Mouse (Mus musculus) liver, embryonic 11.5 days (tissue): ENCODE results near the gene Kcnk16. TPM values are rescaled to one million over a fixed set of nuclear protein-coding genes. Genes with fewer than 3 reads are reported as not detected.

Source experiments
- ATAC-seq: fragments of 200-750 bp; cut with Nextera tagmentation; replicated peaks from 2 replicates; pipeline ENCODE4 v1.8.0; 2017; ENCODE audit warnings: moderate number of reproducible peaks, mild to moderate bottlenecking, moderate TSS enrichment, moderate library complexity; ENCODE audit not compliant: low FRiP score
- DNase-seq: peaks from one replicate; pipeline ENCODE4 v3.0.0-alpha.2; 2017; ENCODE audit warnings: low spot score
- H3K27ac ChIP-seq: fragments of 300-500 bp; sonication (generic); 2 replicates; pipeline ENCODE4 v1.5.1; 2014; ENCODE audit warnings: mild to moderate bottlenecking, low read depth, low read length, control low read depth
- H3K27me3 ChIP-seq: fragments of 300-500 bp; sonication (generic); replicated peaks from 2 replicates; pipeline ENCODE4 v1.6.1; 2014; ENCODE audit warnings: low read length, mixed read lengths; ENCODE audit not compliant: control insufficient read depth, insufficient read depth
- H3K36me3 ChIP-seq: fragments of 300-500 bp; sonication (generic); 2 replicates; pipeline ENCODE4 v1.6.1; 2014; ENCODE audit warnings: mild to moderate bottlenecking, low read length, moderate library complexity, mixed read lengths; ENCODE audit not compliant: control insufficient read depth, insufficient read depth
- H3K4me1 ChIP-seq: fragments of 300-500 bp; sonication (generic); replicated peaks from 2 replicates; pipeline ENCODE4 v1.6.1; 2014; ENCODE audit warnings: low read length, mixed read lengths; ENCODE audit not compliant: control insufficient read depth, insufficient read depth
- H3K4me2 ChIP-seq: fragments of 300-500 bp; sonication (generic); 2 replicates; pipeline ENCODE4 v1.6.1; 2014; ENCODE audit warnings: mild to moderate bottlenecking, control low read depth, moderate library complexity
- H3K4me3 ChIP-seq: fragments of 300-500 bp; sonication (generic); 2 replicates; pipeline ENCODE4 v1.5.1; 2014; ENCODE audit warnings: low read depth, low read length, control low read depth
- H3K9ac ChIP-seq: fragments of 300-500 bp; sonication (generic); 2 replicates; pipeline ENCODE4 v1.6.1; 2014; ENCODE audit warnings: low read depth, low read length, control low read depth
- H3K9me3 ChIP-seq: fragments of 300-500 bp; sonication (generic); 2 replicates; pipeline ENCODE4 v1.6.1; 2016; ENCODE audit warnings: low read length, inconsistent platforms, mixed read lengths; ENCODE audit not compliant: control insufficient read depth
- WGBS: fragments of 180-500 bp; shearing (Covaris S2); extraction: QIAGEN DNeasy Blood & Tissue Kit; methylation state at CpG from one replicate; pipeline ENCODE4 v1.1.7; 2014; 5-methylcytosine and 5-hydroxymethylcytosine counted together
- polyA plus RNA-seq: library from polyadenylated mRNA; unstranded; fragments of >200 nt; fragmentation: Nextera tagmentation; extraction: Ambion mirVana; gene quantifications from 2 replicates; pipeline ENCODE4 v1.2.1, GENCODE M21; 2014

Gene Kcnk16
- polyA plus RNA-seq, 1 experiment from 2014 or later = 1.9 TPM

- H3K4me1 ChIP-seq = no peaks in the 10 kb centered on the region; the same call in 1 of the 2 replicates
- no peaks in the 10 kb centered on the region for H3K9me3 ChIP-seq
- H3K36me3 ChIP-seq = no peaks in the 10 kb centered on the region
- DNase-seq = no peak
- WGBS = 73% methylated on average over 4 of the region's 4 CpGs
- H3K4me2 ChIP-seq = no peak overlapping the region
- no peaks in the 10 kb centered on the region for H3K27me3 ChIP-seq
- no peak overlapping the region for H3K27ac ChIP-seq
- H3K4me3 ChIP-seq = no peak overlapping the region
- ATAC-seq = no peak
- H3K9ac ChIP-seq = no peak overlapping the region
These were observed 43.5 kb downstream of the Kcnk16 start for GRCm38 (mm10) chr14:20225525-20225924.

DNA sequence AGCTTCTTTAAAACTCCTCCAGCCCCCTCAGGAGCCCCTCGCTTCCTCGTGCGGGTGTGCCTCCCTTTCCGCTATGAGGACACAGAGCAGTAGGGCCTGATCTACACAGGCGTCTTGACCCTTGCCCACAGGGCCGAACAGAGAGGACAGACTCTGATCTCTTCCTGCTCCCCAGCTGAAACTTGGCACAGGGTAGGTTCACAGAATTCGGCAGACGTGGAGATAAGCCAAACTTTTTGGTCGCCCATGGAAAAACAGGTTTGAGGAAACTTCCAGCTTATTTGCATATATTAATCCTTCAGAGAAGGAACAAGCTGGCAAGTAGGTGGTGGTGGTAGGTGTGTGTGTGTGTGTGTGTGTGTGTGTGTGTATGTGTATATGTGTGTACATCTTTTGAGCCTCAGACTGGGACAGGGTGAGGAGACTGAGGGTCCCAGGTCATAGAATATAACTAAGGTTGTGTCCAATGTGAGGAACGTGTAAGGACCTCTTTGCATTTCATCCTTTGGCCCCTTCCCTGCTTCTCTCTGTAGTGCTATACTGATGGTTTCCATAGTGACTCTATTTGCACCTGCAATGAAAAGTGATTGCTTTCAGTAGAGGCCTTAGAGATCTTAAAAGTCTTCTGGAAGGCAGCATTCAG, 44.3 kb downstream of the Kcnk16 start:
- Histone ChIP-seq H3K27me3 (no peaks in the 10 kb centered on the region), H3K4me1 (no peaks in the 10 kb centered on the region), H3K36me3 (no peaks in the 10 kb centered on the region), H3K9me3 (no peaks in the 10 kb centered on the region), H3K4me2 (no peak overlapping the region), H3K4me3 (no peak overlapping the region), H3K9ac (no peak overlapping the region), H3K27ac (no peak overlapping the region)
- DNase-seq (no peak), ATAC-seq (no peak)
- 71% methylated on average over 10 of the region's 10 CpGs for WGBS

GRCm38 (mm10) chr14:20224163-20224562, 44.8 kb downstream of the Kcnk16 start:
- Histone ChIP-seq H3K36me3 (no peaks in the 10 kb centered on the region), H3K4me2 (no peak overlapping the region), H3K27ac (no peak overlapping the region), H3K9ac (no peak overlapping the region), H3K27me3 (no peaks in the 10 kb centered on the region), H3K9me3 (no peaks in the 10 kb centered on the region), H3K4me1 (no peaks in the 10 kb centered on the region), H3K4me3 (no peak overlapping the region)
- WGBS = 69% methylated on average over 4 of the region's 4 CpGs
- DNase-seq (no peak), ATAC-seq (no peak)

DNA sequence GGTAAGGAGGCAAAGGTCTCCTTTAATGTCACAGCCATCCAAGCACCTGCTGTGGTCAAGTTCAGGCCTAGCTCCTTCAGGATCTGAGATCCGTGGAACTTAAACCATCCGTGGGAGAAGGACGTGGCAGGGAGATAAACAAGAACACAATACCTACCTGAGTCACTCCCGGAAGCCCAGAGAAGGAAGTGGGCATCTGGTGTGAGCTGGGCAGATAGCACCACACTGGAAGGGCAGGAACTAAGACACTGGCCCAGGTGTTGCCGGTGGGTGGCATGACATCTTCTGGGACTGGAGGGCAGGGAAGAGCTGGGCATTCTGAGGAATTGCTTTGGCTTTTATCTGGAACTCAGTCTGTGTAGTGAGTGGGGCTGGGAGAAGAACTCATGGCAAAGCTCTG, 45.7 kb downstream of the Kcnk16 start:
- H3K27ac ChIP-seq = no peak overlapping the region
- no peaks in the 10 kb centered on the region for H3K36me3 ChIP-seq
- H3K9me3 ChIP-seq = no peaks in the 10 kb centered on the region
- no peak overlapping the region for H3K9ac ChIP-seq
- WGBS = 49% methylated on average over 5 of the region's 5 CpGs
- H3K4me3 ChIP-seq = no peak overlapping the region
- H3K4me1 ChIP-seq = no peaks in the 10 kb centered on the region
- DNase-seq (no peak), ATAC-seq (no peak)
- H3K27me3 ChIP-seq = no peaks in the 10 kb centered on the region
- H3K4me2 ChIP-seq = no peak overlapping the region

DNA sequence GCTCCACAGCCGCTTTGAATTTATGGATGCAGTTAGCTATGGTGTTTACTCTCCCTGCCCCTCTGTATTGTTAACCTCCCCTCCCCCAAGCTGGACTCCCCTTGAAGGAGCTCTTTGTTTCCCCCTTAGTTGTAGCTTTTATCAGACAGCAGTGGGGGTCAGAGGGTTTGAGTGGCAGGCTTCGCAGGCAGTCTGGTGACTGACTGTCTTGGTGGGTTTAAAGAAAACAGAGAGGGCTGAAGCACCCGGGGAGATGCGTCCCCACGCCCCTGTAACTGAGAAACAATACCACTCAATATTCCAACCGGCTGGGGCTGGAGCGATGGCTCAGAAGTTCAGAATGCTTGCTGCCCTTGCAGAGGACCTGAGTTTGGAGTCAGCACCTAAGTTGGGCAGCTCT, 47.9 kb downstream of the Kcnk16 start:
- no peak overlapping the region for H3K9ac ChIP-seq
- H3K36me3 ChIP-seq = no peaks in the 10 kb centered on the region
- DNase-seq = no peak
- no peak overlapping the region for H3K4me2 ChIP-seq
- 79% methylated on average over 7 of the region's 7 CpGs for WGBS
- H3K4me1 ChIP-seq = no peaks in the 10 kb centered on the region
- no peak for ATAC-seq
- no peaks in the 10 kb centered on the region for H3K27me3 ChIP-seq
- H3K27ac ChIP-seq = no peak overlapping the region
- H3K9me3 ChIP-seq = no peaks in the 10 kb centered on the region
- H3K4me3 ChIP-seq = no peak overlapping the region

- Histone ChIP-seq H3K36me3 (no peaks in the 10 kb centered on the region), H3K4me1 (no peaks in the 10 kb centered on the region), H3K9me3 (no peaks in the 10 kb centered on the region), H3K4me2 (no peak overlapping the region), H3K9ac (no peak overlapping the region), H3K27me3 (no peaks in the 10 kb centered on the region), H3K27ac (no peak overlapping the region), H3K4me3 (no peak overlapping the region)
- no peak for ATAC-seq
- 70% methylated on average over 1 of the region's 1 CpGs for WGBS
- DNase-seq = no peak
These were observed 49.1 kb downstream of the Kcnk16 start for GRCm38 (mm10) chr14:20219849-20220248.

DNA sequence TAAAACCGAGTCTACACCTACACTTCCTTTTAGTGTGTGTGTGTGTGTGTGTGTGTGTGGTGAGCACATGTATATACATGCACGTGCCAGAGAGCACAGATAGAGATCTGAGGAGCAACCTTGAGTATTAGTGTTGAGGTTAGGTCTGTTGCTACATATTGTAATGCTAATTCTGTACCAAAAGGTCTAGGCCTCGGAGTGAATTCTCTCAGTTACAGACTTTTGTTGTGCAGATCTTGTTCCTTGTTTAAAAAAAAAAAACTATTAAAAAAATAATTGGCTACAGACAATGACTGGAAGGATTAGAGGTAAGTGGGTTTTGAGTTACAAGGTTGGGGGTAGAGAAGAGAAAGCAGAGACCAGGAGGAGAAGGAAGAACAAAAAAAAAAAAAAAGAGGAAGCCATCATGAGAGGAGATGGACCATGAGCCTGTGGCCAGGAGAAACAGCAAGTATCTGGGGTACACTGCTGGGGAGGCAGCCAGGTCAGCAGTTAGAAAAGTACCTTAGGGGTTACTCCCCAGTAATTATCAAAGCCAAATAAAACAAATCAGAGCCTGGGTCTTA, 51.6 kb downstream of the Kcnk16 start:
- no peak for ATAC-seq
- H3K27me3 ChIP-seq = no peaks in the 10 kb centered on the region
- H3K27ac ChIP-seq = no peak overlapping the region
- no peak overlapping the region for H3K9ac ChIP-seq
- no peak for DNase-seq
- peaks cover 3% of the 10 kb centered on the region for H3K4me1 ChIP-seq
- H3K4me3 ChIP-seq = no peak overlapping the region
- H3K36me3 ChIP-seq = no peaks in the 10 kb centered on the region
- H3K4me2 ChIP-seq = no peak overlapping the region
- WGBS = 43% methylated on average over 3 of the region's 3 CpGs
- no peaks in the 10 kb centered on the region for H3K9me3 ChIP-seq

GRCm38 (mm10) chr14:20216561-20217298, 52.3 kb downstream of the Kcnk16 start:
- Histone ChIP-seq H3K27me3 (no peaks in the 10 kb centered on the region), H3K4me1 (peaks cover 9% of the 10 kb centered on the region), H3K4me2 (no peak overlapping the region), H3K27ac (no peak overlapping the region), H3K9ac (no peak overlapping the region), H3K4me3 (no peak overlapping the region), H3K9me3 (no peaks in the 10 kb centered on the region), H3K36me3 (no peaks in the 10 kb centered on the region)
- DNase-seq = no peak
- ATAC-seq = no peak
- WGBS = 84% methylated on average over 7 of the region's 7 CpGs

- H3K27ac ChIP-seq = no peak overlapping the region
These were observed 53.2 kb downstream of the Kcnk16 start for GRCm38 (mm10) chr14:20215826-20216225.

More at GRCm38 (mm10) chr14:20215826-20216225, 53.2 kb downstream of the Kcnk16 start:
- Histone ChIP-seq H3K27me3 (no peaks in the 10 kb centered on the region), H3K4me1 (peaks cover 12% of the 10 kb centered on the region), H3K9ac (no peak overlapping the region), H3K36me3 (no peaks in the 10 kb centered on the region), H3K4me3 (no peak overlapping the region), H3K4me2 (no peak overlapping the region), H3K9me3 (no peaks in the 10 kb centered on the region)
- DNase-seq = no peak
- ATAC-seq = no peak
- 19% methylated on average over 5 of the region's 5 CpGs for WGBS
